11 mouse cellular contexts compared by ENCODE assay signal in the genomic region with DNA sequence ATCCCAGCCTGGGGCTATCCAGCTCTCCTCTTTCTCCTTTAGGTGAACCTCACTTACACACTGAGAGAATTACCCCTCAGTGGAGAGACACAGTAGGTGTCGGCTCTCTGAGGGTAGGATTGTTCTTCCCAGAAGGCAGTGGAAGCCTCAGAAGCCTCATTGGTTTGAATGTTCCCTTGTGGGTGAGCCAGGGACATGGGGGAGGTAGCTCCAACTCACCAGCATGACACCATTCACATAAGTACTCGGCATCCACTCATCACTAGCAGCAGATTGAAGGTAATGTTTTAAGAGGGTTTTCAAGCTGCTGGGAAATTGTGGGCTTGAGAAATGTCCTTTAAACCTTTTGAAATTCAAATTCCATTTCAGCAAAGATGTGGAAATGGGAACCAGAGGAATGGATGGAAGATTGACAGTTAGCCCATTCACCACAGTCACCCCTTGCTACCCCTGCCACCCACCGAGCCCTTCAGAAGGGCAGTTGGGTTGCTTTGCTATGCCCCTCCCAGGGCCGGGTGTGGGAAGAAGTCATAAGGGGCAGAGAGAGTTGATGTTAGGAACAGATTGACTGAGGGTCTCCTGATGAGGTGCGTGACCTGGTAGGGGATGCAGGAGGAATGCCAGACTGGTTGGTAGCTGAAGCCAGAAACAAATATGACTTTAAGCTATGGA.
DNase-seq lines count a peak whose midpoint lies in the region; ATAC-seq lines count a peak whose summit lies in the region.
"Had no signal": no experiment of that assay in that cellular context is flagged by ENCODE, and none has a peak within 500 bp of the region (broad histone marks: within the 10 kb centered on the region; RNA-seq: fewer than 3 reads in every experiment).

No protein-coding gene starts in this region.

- H3K27ac ChIP-seq in lung, embryonic 15.5 days, result no peak overlapping the region
- peak overlapping the region; percentile 1 for H3K27ac ChIP-seq in hindbrain, embryonic 14.5 days
- peak overlapping the region; percentile 27 for H3K27ac ChIP-seq in midbrain, embryonic 13.5 days
- H3K27ac ChIP-seq: limb, embryonic 15.5 days; stomach, embryonic 15.5 days had no signal

- no peak overlapping the region for H3K4me2 ChIP-seq in lung, embryonic 15.5 days
- no peak overlapping the region for H3K4me2 ChIP-seq in hindbrain, embryonic 14.5 days (replicated peaks)
- no peak overlapping the region for H3K4me2 ChIP-seq in midbrain, embryonic 13.5 days (replicated peaks)
- H3K4me2 ChIP-seq: limb, embryonic 15.5 days; stomach, embryonic 15.5 days had no signal

- no peak overlapping the region for H3K4me3 ChIP-seq in lung, embryonic 15.5 days
- H3K4me3 ChIP-seq in hindbrain, embryonic 14.5 days (replicated peaks; ENCODE audit: low read length), result no peak overlapping the region
- no peak overlapping the region for H3K4me3 ChIP-seq in midbrain, embryonic 13.5 days (replicated peaks)
- H3K4me3 ChIP-seq: limb, embryonic 15.5 days; stomach, embryonic 15.5 days had no signal

- peaks cover 8% of the 10 kb centered on the region; the same call in 1 of the 2 replicates for H3K4me1 ChIP-seq in lung, embryonic 15.5 days
- H3K4me1 ChIP-seq in hindbrain, embryonic 14.5 days (replicated peaks; ENCODE audit: control insufficient read depth, insufficient read depth, low read length), result peaks cover 14% of the 10 kb centered on the region
- H3K4me1 ChIP-seq in midbrain, embryonic 13.5 days (replicated peaks), result peaks cover 21% of the 10 kb centered on the region

- no peak overlapping the region for H3K9ac ChIP-seq in lung, embryonic 15.5 days
- no peak overlapping the region for H3K9ac ChIP-seq in hindbrain, embryonic 14.5 days
- no peak overlapping the region for H3K9ac ChIP-seq in midbrain, embryonic 13.5 days (replicated peaks)
- H3K9ac ChIP-seq: limb, embryonic 15.5 days; stomach, embryonic 15.5 days had no signal

- WGBS in lung, embryonic 15.5 days, result 46% methylated on average over 5 of the region's 5 CpGs
- WGBS in hindbrain, embryonic 14.5 days, result 39% methylated on average over 5 of the region's 5 CpGs
- WGBS in midbrain, embryonic 13.5 days, result 46% methylated on average over 5 of the region's 5 CpGs

- intact Hi-C loops in heart, postnatal 36 days (cut with DNase I), result no loop called here

- 0 out of 2 replicates have a peak, but pooled peaks have one; percentile 19 for ATAC-seq in lung, embryonic 15.5 days (ENCODE audit: borderline replicate concordance, extremely low read depth, low FRiP score, low TSS enrichment)
- ATAC-seq in hindbrain, embryonic 14.5 days (ENCODE audit: low FRiP score), result no peak
- peak; percentile 37 for ATAC-seq in midbrain, embryonic 13.5 days

- no peaks in the 10 kb centered on the region for H3K27me3 ChIP-seq in lung, embryonic 15.5 days
- no peaks in the 10 kb centered on the region for H3K27me3 ChIP-seq in hindbrain, embryonic 14.5 days (ENCODE audit: control insufficient read depth, insufficient read depth, low read length)
- no peaks in the 10 kb centered on the region for H3K27me3 ChIP-seq in midbrain, embryonic 13.5 days
- H3K27me3 ChIP-seq: limb, embryonic 15.5 days; stomach, embryonic 15.5 days had no signal

- H3K36me3 ChIP-seq in lung, embryonic 15.5 days, result no peaks in the 10 kb centered on the region
- H3K36me3 ChIP-seq in hindbrain, embryonic 14.5 days (replicated peaks; ENCODE audit: control insufficient read depth, insufficient read depth), result no peaks in the 10 kb centered on the region
- no peaks in the 10 kb centered on the region for H3K36me3 ChIP-seq in midbrain, embryonic 13.5 days
- H3K36me3 ChIP-seq: limb, embryonic 15.5 days; stomach, embryonic 15.5 days had no signal

- H3K9me3 ChIP-seq in lung, embryonic 15.5 days, result no peaks in the 10 kb centered on the region
- H3K9me3 ChIP-seq in hindbrain, embryonic 14.5 days (ENCODE audit: control insufficient read depth, low read length), result no peaks in the 10 kb centered on the region
- no peaks in the 10 kb centered on the region for H3K9me3 ChIP-seq in midbrain, embryonic 13.5 days
- H3K9me3 ChIP-seq: limb, embryonic 15.5 days; stomach, embryonic 15.5 days had no signal

- no peak for DNase-seq in lung, postnatal 4 days
- DNase-seq in hindbrain, embryonic 14.5 days (ENCODE audit: low spot score), result no peak
- DNase-seq in embryo, embryonic 11 days, result no peak
- no peak for DNase-seq in thymus, postnatal 25 days
- DNase-seq in heart, postnatal 36 days, result no peak
- DNase-seq: kidney, adult 18-20 months; lung, postnatal 10 days had no signal
